Comparison of ENCODE assay signal across 24 mouse cellular contexts in the genomic region with DNA sequence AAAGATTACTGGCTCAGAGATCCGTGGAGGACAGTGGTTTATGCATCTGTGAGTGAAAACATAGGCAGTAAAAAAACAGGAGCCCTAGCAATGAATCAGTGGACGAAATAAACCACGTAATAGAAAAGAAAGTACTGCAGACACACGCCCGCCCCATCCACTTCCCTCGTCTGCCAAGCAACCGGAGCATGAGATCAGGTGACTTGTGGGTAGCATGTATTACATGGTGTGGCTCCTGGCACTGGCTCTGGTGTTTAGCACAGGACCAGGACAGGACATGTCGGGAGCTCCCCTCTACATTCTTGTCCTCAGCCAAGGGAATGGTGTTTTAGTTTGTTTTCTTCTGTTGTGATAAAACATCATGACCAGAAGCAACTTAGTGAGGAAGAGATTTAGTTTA. TPM values are rescaled to one million over a fixed set of nuclear protein-coding genes. Genes with fewer than 3 reads are reported as not detected.
DNase-seq lines count a peak whose midpoint lies in the region; ATAC-seq and TF ChIP-seq lines count a peak whose summit lies in the region.
"Had no signal": no experiment of that assay in that cellular context is flagged by ENCODE, and none has a peak within 500 bp of the region (broad histone marks: within the 10 kb centered on the region; RNA-seq: fewer than 3 reads in every experiment).

No protein-coding gene starts in this region.

- H3K4me2 ChIP-seq in hindbrain, embryonic 13.5 days = no peak overlapping the region
- H3K4me2 ChIP-seq in hindbrain, postnatal 0 days (ENCODE audit: low read depth, low read length) = no peak overlapping the region
- H3K4me2 ChIP-seq in midbrain, embryonic 13.5 days (replicated peaks) = no peak overlapping the region
- H3K4me2 ChIP-seq in liver, embryonic 12.5 days = no peak overlapping the region

- no peak for TF ChIP-seq CTCF in hindbrain, postnatal 0 days (IDR thresholded peaks at IDR 0.05; ENCODE audit: low read depth)

- H3K27me3 ChIP-seq in hindbrain, embryonic 13.5 days = no peaks in the 10 kb centered on the region
- no peaks in the 10 kb centered on the region for H3K27me3 ChIP-seq in hindbrain, postnatal 0 days (ENCODE audit: insufficient read depth, low read length)
- H3K27me3 ChIP-seq in midbrain, embryonic 13.5 days = no peaks in the 10 kb centered on the region
- no peaks in the 10 kb centered on the region for H3K27me3 ChIP-seq in midbrain, embryonic 10.5 days (ENCODE audit: low read depth, poor library complexity, severe bottlenecking)
- no peaks in the 10 kb centered on the region for H3K27me3 ChIP-seq in liver, embryonic 12.5 days (replicated peaks)
- H3K27me3 ChIP-seq: neural tube, embryonic 12.5 days had no signal

- ATAC-seq in hindbrain, embryonic 13.5 days (ENCODE audit: low FRiP score) = no peak
- no peak for ATAC-seq in hindbrain, postnatal 0 days
- ATAC-seq in midbrain, embryonic 13.5 days = no peak
- no peak for ATAC-seq in liver, embryonic 12.5 days
- ATAC-seq: activated CD4-positive, CD25-positive, alpha-beta regulatory T cell, adult 4 months had no signal

- no peak overlapping the region for H3K4me3 ChIP-seq in hindbrain, embryonic 13.5 days
- no peak overlapping the region for H3K4me3 ChIP-seq in hindbrain, postnatal 0 days (ENCODE audit: low read length)
- H3K4me3 ChIP-seq in midbrain, embryonic 13.5 days (replicated peaks) = no peak overlapping the region
- no peak overlapping the region for H3K4me3 ChIP-seq in midbrain, embryonic 10.5 days
- H3K4me3 ChIP-seq in liver, embryonic 12.5 days = no peak overlapping the region
- H3K4me3 ChIP-seq: layer of hippocampus, adult 2 months; left cerebral cortex, adult 2 months; neural tube, embryonic 12.5 days had no signal

- WGBS in hindbrain, embryonic 13.5 days = 61% methylated on average over 8 of the region's 8 CpGs
- 60% methylated on average over 8 of the region's 8 CpGs for WGBS in hindbrain, postnatal 0 days
- WGBS in midbrain, embryonic 13.5 days = 73% methylated on average over 8 of the region's 8 CpGs
- WGBS in midbrain, embryonic 10.5 days = 92% methylated on average over 8 of the region's 8 CpGs
- 52% methylated on average over 8 of the region's 8 CpGs for WGBS in liver, embryonic 12.5 days (ENCODE audit: insufficient replicate concordance)

- peaks cover 33% of the 10 kb centered on the region for H3K4me1 ChIP-seq in hindbrain, embryonic 13.5 days (replicated peaks)
- H3K4me1 ChIP-seq in hindbrain, postnatal 0 days (ENCODE audit: insufficient read depth, low read length) = no peaks in the 10 kb centered on the region
- H3K4me1 ChIP-seq in midbrain, embryonic 13.5 days (replicated peaks) = peaks cover 38% of the 10 kb centered on the region
- peaks cover 8% of the 10 kb centered on the region; the same call in 1 of the 2 replicates for H3K4me1 ChIP-seq in midbrain, embryonic 10.5 days
- no peaks in the 10 kb centered on the region for H3K4me1 ChIP-seq in liver, embryonic 12.5 days

- no peaks in the 10 kb centered on the region for H3K9me3 ChIP-seq in hindbrain, embryonic 13.5 days
- H3K9me3 ChIP-seq in hindbrain, postnatal 0 days (ENCODE audit: low read length) = no peaks in the 10 kb centered on the region
- no peaks in the 10 kb centered on the region for H3K9me3 ChIP-seq in midbrain, embryonic 13.5 days
- H3K9me3 ChIP-seq in midbrain, embryonic 10.5 days (replicated peaks) = no peaks in the 10 kb centered on the region
- no peaks in the 10 kb centered on the region for H3K9me3 ChIP-seq in liver, embryonic 12.5 days (replicated peaks)
- H3K9me3 ChIP-seq: neural tube, embryonic 12.5 days had no signal

- DNase-seq in hindbrain, postnatal 0 days (ENCODE audit: low spot score) = no peak
- DNase-seq in midbrain, embryonic 10.5 days (ENCODE audit: low spot score) = no peak
- DNase-seq in induced T-regulatory cell, adult 2 months (ENCODE audit: low read depth) = peak; percentile 4
- peak; percentile 71 for DNase-seq in skeletal muscle tissue, adult 2 months (ENCODE audit: low read depth, low spot score)
- DNase-seq: adrenal gland, postnatal 36 days; cerebellum, adult 9-10 months; embryo, embryonic 11 days; lung, postnatal 10 days; right cerebral cortex, adult 18-20 months; spleen, adult 18-20 months had no signal

- peak overlapping the region; percentile 6; the same call in 1 of the 2 replicates for H3K27ac ChIP-seq in hindbrain, embryonic 13.5 days
- H3K27ac ChIP-seq in hindbrain, postnatal 0 days = no peak overlapping the region
- peak overlapping the region; percentile 65 for H3K27ac ChIP-seq in midbrain, embryonic 13.5 days
- H3K27ac ChIP-seq in midbrain, embryonic 10.5 days (replicated peaks) = no peak overlapping the region
- H3K27ac ChIP-seq in liver, embryonic 12.5 days = no peak overlapping the region
- H3K27ac ChIP-seq: layer of hippocampus, adult 2 months; left cerebral cortex, adult 2 months; liver, embryonic 14.5 days; neural tube, embryonic 12.5 days had no signal

- no peak overlapping the region for H3K9ac ChIP-seq in hindbrain, embryonic 13.5 days
- no peak overlapping the region for H3K9ac ChIP-seq in hindbrain, postnatal 0 days (replicated peaks; ENCODE audit: low read length)
- no peak overlapping the region for H3K9ac ChIP-seq in midbrain, embryonic 13.5 days (replicated peaks)
- no peak overlapping the region for H3K9ac ChIP-seq in liver, embryonic 12.5 days
- H3K9ac ChIP-seq: liver, embryonic 14.5 days; neural tube, embryonic 12.5 days had no signal

- H3K36me3 ChIP-seq in hindbrain, embryonic 13.5 days = no peaks in the 10 kb centered on the region
- no peaks in the 10 kb centered on the region for H3K36me3 ChIP-seq in hindbrain, postnatal 0 days (ENCODE audit: insufficient read depth, low read length)
- H3K36me3 ChIP-seq in midbrain, embryonic 13.5 days = no peaks in the 10 kb centered on the region
- no peaks in the 10 kb centered on the region for H3K36me3 ChIP-seq in midbrain, embryonic 10.5 days
- H3K36me3 ChIP-seq in liver, embryonic 12.5 days = no peaks in the 10 kb centered on the region
- H3K36me3 ChIP-seq: neural tube, embryonic 12.5 days had no signal

RNA-seq across cellular contexts. Expression of a gene that starts 26.4 kb away (rescaled TPM):
- not detected in 2 replicates for polyA plus RNA-seq in hindbrain, embryonic 13.5 days (2015; fragmentation: Nextera tagmentation; extraction: Ambion mirVana)
- not detected in 2 replicates for total RNA-seq in hindbrain, postnatal 0 days (2014; rRNA removed)
- not detected in 2 replicates for polyA plus RNA-seq in hindbrain, postnatal 0 days (2015; fragmentation: Nextera tagmentation; extraction: Ambion mirVana)
- polyA plus RNA-seq in midbrain, embryonic 13.5 days (2015; fragmentation: Nextera tagmentation; extraction: Ambion mirVana) = not detected in 2 replicates
- not detected in 2 replicates for polyA plus RNA-seq in midbrain, embryonic 10.5 days (2016; fragmentation: Nextera tagmentation; extraction: Ambion mirVana)
- polyA plus RNA-seq in liver, embryonic 12.5 days (2016; fragmentation: Nextera tagmentation; extraction: Ambion mirVana) = not detected in 2 replicates
- total RNA-seq: adrenal gland, postnatal 36 days; heart, adult 8-10 months; layer of hippocampus, adult 2 months; left cerebral cortex, adult 2 months had no signal
- polyA plus RNA-seq: activated CD4-positive, CD25-positive, alpha-beta regulatory T cell, adult 4 months; forebrain, embryonic 14.5 days; heart, postnatal 0 days; intestine, embryonic 14.5 days; limb, embryonic 11.5 days; liver, embryonic 14.5 days; neural tube, embryonic 12.5 days; stomach, embryonic 16.5 days had no signal

Comparison
In these comparisons a context has a peak if more than half of its experiments do, and no peak if none do; other contexts are left out.
1. H3K27ac ChIP-seq: peak in hindbrain, embryonic 13.5 days (single experiment) and midbrain, embryonic 13.5 days (single experiment); none in hindbrain, postnatal 0 days (single experiment), midbrain, embryonic 10.5 days (single experiment) and liver, embryonic 12.5 days (single experiment).
2. DNase-seq: peak in induced T-regulatory cell, adult 2 months (single experiment) and skeletal muscle tissue, adult 2 months (single experiment); none in hindbrain, postnatal 0 days (single experiment) and midbrain, embryonic 10.5 days (single experiment).